In the genomic region with DNA sequence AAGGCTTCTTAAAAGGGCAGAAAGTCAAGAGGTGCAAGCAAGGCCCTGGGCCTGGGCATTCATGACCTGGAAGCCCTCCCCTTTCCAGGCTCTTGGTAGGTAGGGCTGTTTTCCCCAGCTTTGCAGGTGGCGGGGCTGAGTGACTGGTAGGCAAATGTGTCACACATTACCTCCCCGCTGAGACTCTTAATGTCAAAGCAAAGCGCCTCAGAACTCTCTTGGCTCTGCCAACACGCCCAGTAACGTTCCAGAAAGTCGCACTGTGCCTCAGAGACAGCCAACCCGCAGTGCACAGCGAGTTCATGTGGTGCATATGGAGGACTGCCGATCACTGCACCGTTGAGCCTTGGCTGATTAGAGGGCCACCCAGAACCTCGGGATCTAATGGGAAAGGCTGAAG, we compare ENCODE assay signal across 23 mouse cellular contexts. TPM values are rescaled to one million over a fixed set of nuclear protein-coding genes. Genes with fewer than 3 reads are reported as not detected.
DNase-seq lines count a peak whose midpoint lies in the region; ATAC-seq and TF ChIP-seq lines count a peak whose summit lies in the region.
"Had no signal": no experiment of that assay in that cellular context is flagged by ENCODE, and none has a peak within 500 bp of the region (broad histone marks: within the 10 kb centered on the region; RNA-seq: fewer than 3 reads in every experiment).

No protein-coding gene starts in this region.

- 80% methylated on average over 11 of the region's 11 CpGs for WGBS in forebrain, embryonic 14.5 days
- 63% methylated on average over 11 of the region's 11 CpGs for WGBS in forebrain, embryonic 16.5 days
- 91% methylated on average over 11 of the region's 11 CpGs for WGBS in intestine, postnatal 0 days

- H3K4me3 ChIP-seq in forebrain, embryonic 14.5 days (ENCODE audit: low read depth, low read length) = no peak overlapping the region
- H3K4me3 ChIP-seq in forebrain, embryonic 16.5 days (replicated peaks; ENCODE audit: low read length) = no peak overlapping the region
- no peak overlapping the region for H3K4me3 ChIP-seq in intestine, postnatal 0 days (ENCODE audit: low read depth, low read length)
- H3K4me3 ChIP-seq: limb, embryonic 10.5 days; midbrain, embryonic 15.5 days; myocyte had no signal

- no peak overlapping the region for H3K4me2 ChIP-seq in forebrain, embryonic 14.5 days (ENCODE audit: low read length)
- no peak overlapping the region for H3K4me2 ChIP-seq in forebrain, embryonic 16.5 days (ENCODE audit: low read length)
- no peak overlapping the region for H3K4me2 ChIP-seq in intestine, postnatal 0 days (replicated peaks; ENCODE audit: low read depth)
- H3K4me2 ChIP-seq: midbrain, embryonic 15.5 days had no signal

- ATAC-seq in forebrain, embryonic 14.5 days = peak; percentile 13; the same call in 1 of the 2 replicates
- ATAC-seq in forebrain, embryonic 16.5 days = no peak
- no peak for ATAC-seq in intestine, postnatal 0 days
- ATAC-seq: midbrain, embryonic 15.5 days had no signal

- DNase-seq in forebrain, embryonic 14.5 days (ENCODE audit: low spot score) = peak; percentile 50
- peak; percentile 48 for DNase-seq in ES-CJ7 (ENCODE audit: low read depth, low spot score)
- DNase-seq in cerebellum, adult 11 months = peak; percentile 51
- peak; percentile 70 to 76 for DNase-seq in cerebellum, postnatal 25 days
- no peak for DNase-seq in right cerebral cortex, postnatal 36 days (ENCODE audit: low spot score in 2 of 2)
- no peak for DNase-seq in gastrocnemius, postnatal 25 days
- DNase-seq: adrenal gland, adult 8-10 months; gastrocnemius, postnatal 36 days; kidney, adult 2 months; liver, postnatal 0 days; lung, postnatal 36 days; right cerebral cortex, postnatal 14 days had no signal

- peaks cover 11% of the 10 kb centered on the region for H3K4me1 ChIP-seq in forebrain, embryonic 14.5 days (ENCODE audit: control insufficient read depth, insufficient read depth, low read length)
- H3K4me1 ChIP-seq in forebrain, embryonic 16.5 days (replicated peaks; ENCODE audit: control insufficient read depth, insufficient read depth, low read length) = peaks cover 20% of the 10 kb centered on the region
- H3K4me1 ChIP-seq in intestine, postnatal 0 days (replicated peaks; ENCODE audit: control insufficient read depth, insufficient read depth, low read length) = no peaks in the 10 kb centered on the region
- H3K4me1 ChIP-seq: midbrain, embryonic 15.5 days had no signal

- H3K27ac ChIP-seq in forebrain, embryonic 14.5 days (ENCODE audit: low read depth, low read length) = no peak overlapping the region; the same call in 1 of the 2 replicates
- H3K27ac ChIP-seq in forebrain, embryonic 16.5 days (ENCODE audit: low read length) = no peak overlapping the region; the same call in 1 of the 2 replicates
- H3K27ac ChIP-seq in intestine, postnatal 0 days (ENCODE audit: low read depth, low read length) = no peak overlapping the region
- H3K27ac ChIP-seq: limb, embryonic 10.5 days had no signal

- H3K27me3 ChIP-seq in forebrain, embryonic 14.5 days (replicated peaks; ENCODE audit: control insufficient read depth, insufficient read depth, low read length) = no peaks in the 10 kb centered on the region
- no peaks in the 10 kb centered on the region for H3K27me3 ChIP-seq in forebrain, embryonic 16.5 days (replicated peaks; ENCODE audit: control insufficient read depth, insufficient read depth, low read length)
- no peaks in the 10 kb centered on the region for H3K27me3 ChIP-seq in intestine, postnatal 0 days (replicated peaks; ENCODE audit: control insufficient read depth, insufficient read depth, low read length)
- H3K27me3 ChIP-seq: midbrain, embryonic 15.5 days had no signal

- H3K9ac ChIP-seq in forebrain, embryonic 14.5 days (ENCODE audit: low read length) = no peak overlapping the region
- H3K9ac ChIP-seq in forebrain, embryonic 16.5 days (replicated peaks; ENCODE audit: low read depth, low read length) = no peak overlapping the region
- H3K9ac ChIP-seq in intestine, postnatal 0 days (ENCODE audit: low read depth, low read length) = no peak overlapping the region
- H3K9ac ChIP-seq: liver, postnatal 0 days; midbrain, embryonic 15.5 days had no signal

- H3K36me3 ChIP-seq in forebrain, embryonic 14.5 days (ENCODE audit: control insufficient read depth, insufficient read depth, low read length) = peaks cover 82% of the 10 kb centered on the region
- peaks cover 31% of the 10 kb centered on the region for H3K36me3 ChIP-seq in forebrain, embryonic 16.5 days (ENCODE audit: control insufficient read depth, insufficient read depth)
- H3K36me3 ChIP-seq in intestine, postnatal 0 days (ENCODE audit: control insufficient read depth, insufficient read depth) = peaks cover 23% of the 10 kb centered on the region

- no peaks in the 10 kb centered on the region for H3K9me3 ChIP-seq in forebrain, embryonic 14.5 days (replicated peaks; ENCODE audit: control insufficient read depth, low read length)
- H3K9me3 ChIP-seq in forebrain, embryonic 16.5 days (ENCODE audit: control insufficient read depth, low read length) = no peaks in the 10 kb centered on the region
- no peaks in the 10 kb centered on the region for H3K9me3 ChIP-seq in intestine, postnatal 0 days (ENCODE audit: control insufficient read depth)
- H3K9me3 ChIP-seq: limb, embryonic 10.5 days; midbrain, embryonic 15.5 days had no signal

- no peak for TF ChIP-seq CTCF in intestine, postnatal 0 days (IDR thresholded peaks at IDR 0.05; ENCODE audit: low read depth)

RNA-seq across cellular contexts. Expression of a gene that starts 20.0 kb away (rescaled TPM):
- not detected in 2 replicates for polyA plus RNA-seq in forebrain, embryonic 14.5 days (2014; fragmentation: Nextera tagmentation; extraction: Ambion mirVana)
- not detected in 2 replicates for polyA plus RNA-seq in forebrain, embryonic 16.5 days (2015; fragmentation: Nextera tagmentation; extraction: Ambion mirVana)
- 2.1 and 2.4 TPM in 2 replicates for polyA plus RNA-seq in intestine, postnatal 0 days (2015; fragmentation: Nextera tagmentation; extraction: Ambion mirVana)
- not detected for total RNA-seq in gastrocnemius, postnatal 25 days (2021)
- total RNA-seq: adrenal gland, adult 8-10 months; gastrocnemius, postnatal 36 days; layer of hippocampus, postnatal 10 days; megakaryocyte-erythroid progenitor cell, adult 5-6 weeks had no signal
- polyA plus RNA-seq: hindbrain, embryonic 11.5 days; limb, embryonic 10.5 days; midbrain, embryonic 15.5 days; neural tube, embryonic 14.5 days; spleen, adult 2 months; stomach, embryonic 14.5 days had no signal

RNA-seq across cellular contexts. Expression of a gene that starts 41.9 kb away (rescaled TPM):
- polyA plus RNA-seq in forebrain, embryonic 14.5 days (2014; fragmentation: Nextera tagmentation; extraction: Ambion mirVana) = 29.5 and 42.9 TPM in 2 replicates
- polyA plus RNA-seq in forebrain, embryonic 16.5 days (2015; fragmentation: Nextera tagmentation; extraction: Ambion mirVana) = 45.0 and 53.6 TPM in 2 replicates
- 6.2 and 6.9 TPM in 2 replicates for polyA plus RNA-seq in intestine, postnatal 0 days (2015; fragmentation: Nextera tagmentation; extraction: Ambion mirVana)
- 10 to 100 TPM; 38.0 to 40.5 TPM for total RNA-seq in gastrocnemius, postnatal 25 days (2021)

Comparison
In these comparisons a context has a peak if more than half of its experiments do, and no peak if none do; other contexts are left out.
1. DNase-seq: peak in forebrain, embryonic 14.5 days (single experiment), ES-CJ7 (single experiment), cerebellum, adult 11 months (single experiment) and cerebellum, postnatal 25 days (2 of 2); none in right cerebral cortex, postnatal 36 days (0 of 2) and gastrocnemius, postnatal 25 days (single experiment).